Mouse (Mus musculus) retina, postnatal 1 day (tissue): ENCODE data around the gene Arhgap35.

Source experiments
- DNase-seq: peaks from one replicate; pipeline ENCODE4 v3.0.0-alpha.2; 2012

The Arhgap35 gene

GRCm38 (mm10) chr7:16517198-16517597 lies 97.6 kb downstream of the Arhgap35 start:
- DNase-seq = no peak

DNA sequence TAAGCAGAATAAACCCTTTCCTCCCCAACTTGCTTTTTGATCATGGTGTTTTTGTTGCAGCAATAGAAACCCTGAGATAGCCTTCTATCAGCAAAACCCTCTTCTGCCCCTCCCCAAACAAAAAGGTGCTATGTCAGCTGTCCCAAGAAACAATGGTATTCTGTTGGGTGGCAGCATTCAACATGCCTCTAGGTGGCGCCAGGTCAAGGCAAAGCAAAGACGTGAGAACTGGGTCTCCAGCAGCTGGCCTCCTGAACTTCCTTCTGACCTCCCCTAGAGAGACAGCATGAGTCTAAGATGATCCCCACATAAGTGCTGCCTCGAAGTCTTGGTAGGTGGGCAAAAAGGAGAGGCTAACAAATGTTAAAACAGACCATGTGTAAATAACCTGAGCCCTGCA lies 107.5 kb downstream of the Arhgap35 start:
- DNase-seq = peak; percentile 76

GRCm38 (mm10) chr7:16505226-16505593 lies 109.6 kb downstream of the Arhgap35 start:
- no peak for DNase-seq

DNA sequence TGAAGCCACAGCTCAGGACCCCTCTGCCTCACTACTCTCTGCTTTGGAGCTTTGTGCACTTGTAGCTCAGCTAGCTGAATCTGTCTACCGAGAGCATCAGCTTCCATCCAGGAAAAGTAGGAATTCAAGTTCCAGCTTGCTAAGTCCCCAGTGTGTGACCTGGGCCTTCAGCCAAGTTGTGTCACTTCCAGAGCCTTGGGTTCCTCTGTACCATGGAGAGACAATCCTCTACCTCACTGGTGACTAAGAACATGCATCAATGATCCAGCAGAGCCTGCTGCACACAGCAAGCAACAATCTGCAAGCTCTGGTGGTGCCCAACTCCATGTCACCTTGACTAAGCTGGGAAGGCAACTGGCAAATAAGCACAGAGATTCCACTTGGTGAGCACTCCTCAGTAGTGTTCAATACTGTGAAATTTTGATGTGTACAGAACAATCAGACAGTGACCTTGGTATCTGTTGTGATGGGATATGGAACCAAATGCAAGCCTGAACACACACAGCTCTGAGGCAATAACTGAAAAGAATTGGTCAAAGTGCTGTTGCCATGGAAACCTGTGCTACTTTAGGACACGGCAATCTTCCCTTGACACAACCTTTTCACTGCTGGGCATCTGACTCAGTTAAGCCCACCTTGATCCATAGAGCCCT lies 110.1 kb downstream of the Arhgap35 start:
- DNase-seq = no peak

DNA sequence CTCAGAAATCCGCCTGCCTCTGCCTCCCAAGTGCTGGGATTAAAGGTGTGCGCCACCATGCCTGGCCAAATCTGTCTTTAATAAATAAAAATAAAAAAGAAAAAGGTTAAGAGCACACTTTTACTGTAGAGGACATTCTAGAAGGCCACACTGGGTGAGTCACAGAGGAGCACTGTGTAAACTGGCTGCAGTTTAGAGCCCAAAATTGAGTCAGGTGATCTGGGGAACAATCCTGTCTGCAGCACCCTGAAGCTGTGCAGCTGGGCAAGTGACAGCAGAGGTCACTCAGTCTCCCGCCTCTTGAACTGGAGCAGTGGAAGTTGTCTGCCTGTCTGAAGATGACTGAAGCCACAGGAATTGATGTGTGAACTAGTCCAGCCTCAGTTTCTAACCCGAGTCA lies 113.2 kb downstream of the Arhgap35 start:
- no peak for DNase-seq

GRCm38 (mm10) chr7:16499671-16500104 lies 115.1 kb downstream of the Arhgap35 start:
- no peak for DNase-seq

DNA sequence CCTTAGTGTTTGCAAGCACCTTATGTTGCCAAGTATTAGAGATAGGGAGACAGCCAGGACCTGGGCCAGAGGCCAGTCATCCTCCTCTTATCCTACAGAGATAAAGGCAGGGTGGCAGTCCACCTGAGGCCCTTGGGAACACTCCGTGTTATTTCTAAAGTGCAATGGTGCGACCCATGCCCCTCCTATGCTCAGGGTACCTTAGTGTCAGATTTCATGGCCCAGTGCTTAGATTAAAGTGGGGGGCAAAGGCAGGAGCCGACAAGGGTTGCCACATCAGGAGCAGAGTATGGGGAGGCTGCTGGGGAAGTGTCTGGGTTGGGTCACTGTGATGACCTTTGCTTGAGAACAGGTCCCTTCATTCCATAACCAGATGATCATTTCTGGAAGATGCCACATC lies 118.5 kb downstream of the Arhgap35 start:
- DNase-seq = no peak

GRCm38 (mm10) chr7:16493361-16493760 lies 121.4 kb downstream of the Arhgap35 start:
- DNase-seq = peak; percentile 41

- no peak for DNase-seq
Measured at GRCm38 (mm10) chr7:16492211-16492610, 122.6 kb downstream of the Arhgap35 start.

GRCm38 (mm10) chr7:16491759-16492158 lies 123.0 kb downstream of the Arhgap35 start:
- DNase-seq = peak; percentile 79

GRCm38 (mm10) chr7:16489948-16490347 lies 124.8 kb downstream of the Arhgap35 start:
- DNase-seq = no peak

GRCm38 (mm10) chr7:16488816-16489215 lies 126.0 kb downstream of the Arhgap35 start:
- no peak for DNase-seq

DNA sequence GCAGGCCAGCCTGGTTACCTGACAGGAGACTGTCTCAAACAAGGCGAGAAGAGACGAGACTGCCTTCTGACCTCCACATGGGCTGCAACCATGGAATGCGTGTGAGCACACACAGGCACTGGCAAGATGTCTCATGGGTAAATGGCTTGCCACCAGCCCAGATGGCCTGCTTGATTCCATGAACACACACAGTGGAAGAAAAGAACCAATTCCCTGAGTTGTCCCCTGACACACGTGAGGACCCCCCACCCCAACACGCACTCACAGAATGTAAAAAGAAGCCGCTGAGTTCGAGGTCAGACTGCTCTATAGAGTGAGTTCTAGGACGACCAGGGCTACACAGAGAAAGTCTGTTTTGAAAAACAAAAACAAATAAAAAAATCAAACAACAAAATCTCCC lies 137.2 kb downstream of the Arhgap35 start, which contains the start of gene Npas1:
Gene Npas1, minus strand, starts transcription at position 101 of the 400 bp plus-strand sequence.
- DNase-seq = no peak

DNA sequence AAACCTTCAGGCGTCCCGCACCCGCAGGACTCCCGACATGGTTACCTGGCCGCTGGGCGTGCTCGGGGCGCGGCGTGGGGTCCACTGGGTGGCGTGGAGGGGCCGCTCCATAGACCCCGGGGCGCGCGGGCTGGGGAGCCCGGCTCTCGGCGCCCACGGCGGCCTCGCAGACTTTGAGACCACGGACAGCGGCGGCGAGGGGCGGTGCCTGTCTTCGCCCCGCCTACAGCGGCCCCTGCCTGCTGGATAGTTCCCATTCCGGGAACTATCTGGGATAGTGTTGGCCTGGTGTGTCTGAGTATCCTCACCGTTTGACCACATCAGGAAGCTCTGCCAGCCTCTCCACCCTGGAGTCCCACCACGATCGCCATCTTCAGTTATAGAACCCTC lies 138.2 kb downstream of the Arhgap35 start:
- peak; percentile 38 for DNase-seq

DNA sequence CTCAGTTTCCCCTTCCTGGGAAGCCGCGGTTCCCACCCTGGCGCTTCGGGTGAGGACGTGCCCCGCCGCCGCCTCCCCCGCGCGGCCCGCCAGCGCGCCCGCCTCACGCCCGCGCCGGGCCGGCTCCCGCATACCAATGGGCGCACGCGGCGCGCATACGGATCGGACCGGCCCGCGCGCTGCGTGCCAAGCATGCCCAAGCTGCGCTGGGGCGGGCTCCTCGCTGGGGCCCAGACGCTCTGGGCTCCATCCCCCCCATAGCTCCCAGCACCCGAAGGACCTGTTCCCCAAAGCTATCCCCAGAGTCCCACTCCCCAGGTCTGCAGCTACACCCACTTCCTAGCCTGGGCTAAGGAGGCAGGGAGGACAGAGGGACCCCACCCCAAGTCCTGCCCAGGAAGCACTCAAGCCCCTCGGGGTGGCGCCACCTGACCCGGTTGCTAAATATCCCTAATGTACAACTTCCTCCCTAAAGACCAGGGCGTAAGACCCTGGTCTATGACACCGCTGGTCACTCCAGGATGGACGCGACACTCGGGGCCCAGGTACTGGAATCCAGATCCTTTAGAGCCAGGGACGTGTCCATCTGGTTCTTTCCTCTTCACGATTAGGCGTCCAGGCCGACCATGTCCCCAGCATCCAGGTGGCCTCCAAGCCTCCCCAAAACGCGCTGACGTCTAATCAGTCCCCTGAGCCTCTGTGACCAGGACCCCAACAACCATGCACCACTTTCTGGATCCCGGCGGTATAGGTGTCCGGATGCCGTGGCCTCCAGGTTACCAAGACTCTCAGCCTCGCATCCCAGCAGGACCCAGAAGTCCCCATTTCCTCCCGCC lies 138.8 kb downstream of the Arhgap35 start:
- DNase-seq = no peak

DNA sequence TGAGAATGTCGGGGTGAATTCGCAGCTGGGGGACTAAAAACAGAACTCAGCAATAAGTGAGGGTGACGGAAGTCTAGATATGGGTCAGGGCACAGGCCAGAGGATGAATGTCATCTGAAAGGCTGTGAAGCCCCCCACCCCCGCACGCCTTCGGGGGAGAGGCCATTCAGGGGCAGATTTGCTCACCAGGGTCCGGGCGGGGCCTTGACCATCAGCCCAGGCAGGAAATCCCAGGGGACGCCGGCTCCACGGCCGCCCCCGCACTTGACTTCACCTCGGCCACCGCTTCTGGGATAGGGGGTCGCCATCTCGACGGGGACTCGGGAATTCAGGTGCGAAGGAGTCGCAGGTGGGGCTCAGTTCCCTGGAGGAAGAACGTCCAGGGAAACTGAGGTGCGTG lies 139.5 kb downstream of the Arhgap35 start:
- DNase-seq = no peak

DNA sequence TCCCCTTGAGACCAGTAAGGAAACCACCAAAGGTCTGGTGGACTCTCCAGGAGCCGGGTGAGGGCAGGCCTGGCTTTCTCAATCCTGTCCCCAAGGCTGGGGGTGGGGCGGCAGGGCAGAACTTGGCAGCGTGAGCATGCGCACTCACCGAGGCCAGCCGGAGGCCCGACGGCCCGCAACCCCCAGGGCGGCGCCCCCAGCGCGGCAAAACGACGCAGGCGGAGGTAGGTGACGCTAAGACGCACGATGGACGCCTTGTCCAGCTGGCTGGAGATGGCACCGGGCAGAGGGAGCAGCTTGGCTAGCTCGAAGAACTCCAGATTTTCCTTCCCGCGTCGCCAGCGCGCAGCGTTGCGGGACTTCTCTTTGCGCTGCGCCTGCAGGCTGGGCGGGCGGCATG lies 140.3 kb downstream of the Arhgap35 start:
- DNase-seq = peak; percentile 55

DNA sequence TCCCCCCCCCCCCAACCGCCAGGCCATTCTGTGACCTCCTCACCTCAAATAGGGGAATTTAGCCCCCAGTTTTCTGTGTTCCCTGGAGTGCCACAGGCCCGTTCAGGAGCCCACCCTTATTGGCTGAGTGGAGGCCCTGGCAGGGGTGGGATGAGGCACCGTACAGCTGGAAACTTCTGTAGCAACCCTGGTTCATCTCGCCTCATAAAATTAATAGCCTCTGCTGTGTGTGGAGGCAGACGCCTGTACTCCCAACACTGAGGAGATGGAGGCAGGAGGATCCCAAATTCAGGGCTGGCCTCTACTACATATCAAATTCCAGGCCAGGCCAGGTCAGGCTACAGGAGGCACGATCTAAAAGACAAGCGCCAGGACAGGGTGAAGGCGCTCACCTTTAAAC lies 140.9 kb downstream of the Arhgap35 start:
- DNase-seq = no peak

DNA sequence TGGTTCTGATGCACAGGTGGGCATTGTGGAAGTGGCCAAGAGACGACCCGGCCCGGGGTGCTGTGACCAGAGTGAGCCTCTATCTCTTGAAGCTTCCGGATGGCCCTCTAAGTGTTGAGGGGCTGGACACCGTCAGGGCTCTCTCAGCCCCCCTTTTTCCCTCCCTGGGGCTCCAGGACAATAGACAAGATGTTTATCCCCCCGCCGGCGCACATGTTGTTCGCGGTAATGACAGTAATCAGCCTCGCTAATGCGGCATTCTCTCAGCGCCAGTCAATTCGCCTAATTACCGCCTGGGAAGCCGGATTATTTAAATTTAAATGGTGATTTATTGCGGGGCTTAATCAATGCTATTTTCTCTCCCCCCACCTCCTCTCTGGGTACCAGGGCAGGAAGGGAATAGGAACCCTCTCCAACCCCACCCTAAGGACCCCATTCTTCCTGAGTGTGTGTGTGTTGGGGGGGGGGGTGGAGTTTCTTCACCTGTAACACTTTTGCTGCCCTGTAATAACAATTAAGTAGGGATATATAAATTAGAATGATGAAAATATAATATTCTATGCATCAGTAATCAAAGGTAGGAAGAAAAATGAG lies 142.6 kb downstream of the Arhgap35 start:
- peak; percentile 87 for DNase-seq

- peak; percentile 63 for DNase-seq
Measured at GRCm38 (mm10) chr7:16471549-16471948, 143.2 kb downstream of the Arhgap35 start.

DNA sequence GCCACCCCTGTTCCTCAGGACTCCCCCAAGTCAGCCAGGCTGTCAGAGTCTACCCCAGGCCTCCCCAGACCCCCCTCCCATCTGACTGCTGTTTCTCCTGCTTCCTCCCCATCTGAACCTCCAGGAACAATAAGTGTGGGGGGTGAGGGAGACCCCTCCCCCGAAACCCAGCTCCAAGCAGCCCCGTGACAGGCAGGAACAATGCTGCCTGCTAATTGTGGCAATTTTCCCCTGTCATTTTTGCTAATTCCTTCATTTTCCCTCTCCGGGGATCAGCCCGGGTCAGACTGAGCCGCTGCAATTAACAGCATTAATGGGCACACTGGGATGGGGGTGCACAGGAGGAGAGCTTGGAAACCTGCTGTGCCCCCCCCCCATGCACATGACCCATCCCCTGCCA lies 146.7 kb downstream of the Arhgap35 start:
- no peak for DNase-seq

DNA sequence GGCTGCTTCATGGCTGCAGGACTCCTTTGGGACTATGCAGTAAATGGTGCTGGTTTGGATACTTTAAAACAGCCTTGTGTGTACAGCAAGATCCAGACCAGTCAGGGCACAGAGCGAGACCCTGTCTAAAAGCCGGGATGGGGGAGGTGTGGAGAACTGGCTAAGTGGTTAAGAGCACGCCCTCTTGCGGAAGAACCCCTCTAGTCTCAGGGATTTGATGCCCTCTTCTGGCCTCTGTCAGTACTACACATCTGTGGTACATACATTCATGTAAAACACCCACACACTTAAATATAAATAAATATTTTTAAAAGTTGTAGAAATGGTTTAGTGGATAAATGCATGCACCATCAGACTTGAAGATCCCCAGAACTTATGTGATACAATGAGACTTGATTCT lies 148.2 kb downstream of the Arhgap35 start:
- DNase-seq = peak; percentile 59

DNA sequence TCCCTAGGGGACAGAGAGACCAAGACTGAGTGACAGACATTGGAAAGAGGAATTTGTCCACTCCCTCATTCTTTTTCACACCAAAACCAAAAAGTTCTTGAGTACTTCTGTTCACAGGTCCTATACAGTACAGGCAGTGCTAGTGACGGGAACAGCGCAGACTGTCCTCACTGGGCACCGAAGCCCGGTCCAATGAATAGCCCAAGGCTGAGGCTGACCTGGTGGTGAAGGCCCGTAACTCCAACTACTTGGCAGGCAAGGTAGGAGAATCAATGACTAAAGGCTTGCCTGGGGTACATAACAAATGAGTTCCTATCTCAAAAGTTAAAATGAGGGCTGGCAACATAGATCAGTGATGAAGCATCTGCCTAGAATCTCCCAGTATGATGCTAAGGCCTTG lies 149.2 kb downstream of the Arhgap35 start:
- DNase-seq = no peak

- DNase-seq = peak; percentile 78
Measured at GRCm38 (mm10) chr7:16465160-16465559, 149.6 kb downstream of the Arhgap35 start.
